Mouse (Mus musculus): ENCODE data around the gene Tmem178b.

DNA sequence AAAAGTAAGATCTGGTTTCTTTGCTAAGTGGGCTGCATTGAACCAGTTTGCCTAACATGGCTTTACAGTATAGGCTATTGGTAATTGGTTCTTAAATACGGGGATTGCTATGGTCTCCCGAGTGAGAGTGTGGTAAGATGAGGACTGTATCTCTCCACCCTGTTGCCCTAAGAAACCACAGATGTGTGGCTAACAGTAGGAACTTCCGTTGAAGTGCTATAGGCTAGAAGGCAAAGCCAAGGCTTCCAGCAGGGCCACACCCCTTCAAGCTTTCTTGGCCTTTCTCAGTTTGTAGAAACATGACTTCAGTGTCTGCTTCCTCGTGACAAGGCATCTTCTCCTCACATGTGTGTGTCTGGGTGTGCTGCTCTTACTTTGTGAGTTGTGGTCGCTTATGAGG is 427.6 kb downstream of the Tmem178b start:
- TF ChIP-seq ZC3H11A (IDR thresholded peaks at IDR 0.05; ENCODE audit: borderline replicate concordance, low read depth, low read length) (no peak), HCFC1 (IDR thresholded peaks at IDR 0.05; ENCODE audit: borderline replicate concordance, insufficient read depth, low read length) (no peak)

All from ES-E14 (cell line).